Mouse (Mus musculus) mouse trophoblast stem cell (cell line): ENCODE results near the gene Efs.
"Not testable (repeated sequence)": the region's sequence is repeated elsewhere in the genome, so short reads cannot be mapped to it uniquely, and the experiment has no call there.

Experiments used
- in situ Hi-C, 2 experiments: fragments of 300-500 bp; cut with MseI, MboI; formaldehyde crosslinking; loops; 2 replicates in 1 of 2; 3 replicates in 1 of 2; pipeline ENCODE4 v1.15.1; 2025

Gene Efs

GRCm38 (mm10) chr14:54948781-54949180 is 22.9 kb upstream of the Efs start:
- in situ Hi-C loops = no loop called here

GRCm38 (mm10) chr14:54947008-54947407 is 21.1 kb upstream of the Efs start:
- in situ Hi-C loops = not testable (repeated sequence)

- in situ Hi-C loops = no loop called here
Observed at GRCm38 (mm10) chr14:54945975-54946704, 20.2 kb upstream of the Efs start.

GRCm38 (mm10) chr14:54944939-54945338 is 19.0 kb upstream of the Efs start:
- in situ Hi-C loops = no loop called here

- in situ Hi-C loops = no loop called here
Observed at GRCm38 (mm10) chr14:54943971-54944370, 18.0 kb upstream of the Efs start.

GRCm38 (mm10) chr14:54942479-54942878 is 16.6 kb upstream of the Efs start:
- in situ Hi-C loops = no loop called here

- in situ Hi-C loops = no loop called here
Observed at GRCm38 (mm10) chr14:54941024-54941978, 15.4 kb upstream of the Efs start.

GRCm38 (mm10) chr14:54940176-54940530 is 14.2 kb upstream of the Efs start:
- in situ Hi-C loops = no loop called here

GRCm38 (mm10) chr14:54939434-54940175 is 13.7 kb upstream of the Efs start:
- in situ Hi-C loops = loop anchor here (5.0 kb wide), 1 partner anchor 37 kb away; no protein-coding TSS in a partner anchor

- in situ Hi-C loops = loop anchor here (5.0 kb wide), 1 partner anchor 36 kb away; no protein-coding TSS in a partner anchor
Observed at GRCm38 (mm10) chr14:54938431-54939219, 12.7 kb upstream of the Efs start.

- in situ Hi-C loops = loop anchor here (5.0 kb wide), 1 partner anchor 35 kb away; no protein-coding TSS in a partner anchor
Observed at GRCm38 (mm10) chr14:54937361-54938182, 11.6 kb upstream of the Efs start.

- in situ Hi-C loops = loop anchor here (5.0 kb wide), 1 partner anchor 34 kb away; no protein-coding TSS in a partner anchor
Observed at GRCm38 (mm10) chr14:54936831-54937160, 10.9 kb upstream of the Efs start.

GRCm38 (mm10) chr14:54935904-54936830 is 10.2 kb upstream of the Efs start, which contains the start of gene Cmtm5:
Cmtm5 (plus strand) TSS chr14:54936261.
- in situ Hi-C loops = loop anchor here (5.0 kb wide), 1 partner anchor 34 kb away; no protein-coding TSS in a partner anchor

GRCm38 (mm10) chr14:54932645-54933150 is 6.8 kb upstream of the Efs start, which contains the start of gene Il25:
Il25 (plus strand) TSS chr14:54932695.
- in situ Hi-C loops = no loop called here

GRCm38 (mm10) chr14:54930431-54930830 is 4.5 kb upstream of the Efs start:
- in situ Hi-C loops = no loop called here

- in situ Hi-C loops = no loop called here
Observed at GRCm38 (mm10) chr14:54929801-54930200, 3.9 kb upstream of the Efs start.

- in situ Hi-C loops = no loop called here
Observed at GRCm38 (mm10) chr14:54927296-54927695, 1.4 kb upstream of the Efs start.

- in situ Hi-C loops = no loop called here
Observed at GRCm38 (mm10) chr14:54926401-54927158, 654 bp upstream of the Efs start.
